Mouse (Mus musculus): ENCODE results near the gene Spsb1.
A peak's percentile ranks its signal among the peaks of the same experiment; 100 is the strongest.

Gene Spsb1

GRCm38 (mm10) chr4:149882139-149882916 lies 72.5 kb downstream of the Spsb1 start:
- DNase-seq, result no peak

GRCm38 (mm10) chr4:149880908-149881307 lies 73.9 kb downstream of the Spsb1 start:
- DNase-seq, result no peak

GRCm38 (mm10) chr4:149879980-149880379 lies 74.9 kb downstream of the Spsb1 start:
- DNase-seq, result peak; percentile 61 to 71

GRCm38 (mm10) chr4:149878021-149878449 lies 76.8 kb downstream of the Spsb1 start:
- DNase-seq, result no peak

GRCm38 (mm10) chr4:149877202-149877601 lies 77.6 kb downstream of the Spsb1 start:
- no peak for DNase-seq

GRCm38 (mm10) chr4:149876761-149877160 lies 78.1 kb downstream of the Spsb1 start:
- no peak for DNase-seq

- no peak for DNase-seq
Measured at GRCm38 (mm10) chr4:149875986-149876501, 78.8 kb downstream of the Spsb1 start.

GRCm38 (mm10) chr4:149875296-149875695 lies 79.5 kb downstream of the Spsb1 start:
- no peak for DNase-seq

- DNase-seq, result no peak
Measured at GRCm38 (mm10) chr4:149872236-149872635, 82.6 kb downstream of the Spsb1 start.

GRCm38 (mm10) chr4:149871582-149871981 lies 83.3 kb downstream of the Spsb1 start:
- DNase-seq, result no peak

- DNase-seq, result peak in 1 of 2 experiments; percentile 48
Measured at GRCm38 (mm10) chr4:149871014-149871413, 83.8 kb downstream of the Spsb1 start.

- no peak for DNase-seq
Measured at GRCm38 (mm10) chr4:149870412-149870811, 84.4 kb downstream of the Spsb1 start.

GRCm38 (mm10) chr4:149868725-149869124 lies 86.1 kb downstream of the Spsb1 start:
- DNase-seq, result no peak

GRCm38 (mm10) chr4:149868009-149868408 lies 86.8 kb downstream of the Spsb1 start:
- no peak for DNase-seq

- peak in 1 of 2 experiments; percentile 67 for DNase-seq
Measured at GRCm38 (mm10) chr4:149867351-149867750, 87.5 kb downstream of the Spsb1 start.

GRCm38 (mm10) chr4:149864395-149864794 lies 90.4 kb downstream of the Spsb1 start:
- DNase-seq, result no peak

- DNase-seq, result no peak
Measured at GRCm38 (mm10) chr4:149863522-149863921, 91.3 kb downstream of the Spsb1 start.

- no peak for DNase-seq
Measured at GRCm38 (mm10) chr4:149860393-149860792, 94.5 kb downstream of the Spsb1 start.

- DNase-seq, result no peak
Measured at GRCm38 (mm10) chr4:149858584-149858983, 96.3 kb downstream of the Spsb1 start.

GRCm38 (mm10) chr4:149858097-149858496 lies 96.7 kb downstream of the Spsb1 start:
- no peak for DNase-seq

GRCm38 (mm10) chr4:149857688-149858087 lies 97.2 kb downstream of the Spsb1 start:
- no peak for DNase-seq

- peak; percentile 88 to 95 for DNase-seq
Measured at GRCm38 (mm10) chr4:149855892-149856807, 98.7 kb downstream of the Spsb1 start.

- no peak for DNase-seq
Measured at GRCm38 (mm10) chr4:149855180-149855891, 99.5 kb downstream of the Spsb1 start.

Measured in thymus, postnatal 36 days (tissue).